Mouse (Mus musculus) midbrain, embryonic 14.5 days (tissue): ENCODE measurements around the gene Caln1. TPM values are rescaled to one million over a fixed set of nuclear protein-coding genes. Genes with fewer than 3 reads are reported as not detected.

ENCODE experiments used
- ATAC-seq: fragments of 200-750 bp; cut with Nextera tagmentation; 2 replicates; pipeline ENCODE4 v1.8.0; 2017; ENCODE audit warnings: moderate number of reproducible peaks, moderate library complexity; ENCODE audit not compliant: low FRiP score, low TSS enrichment
- DNase-seq: peaks from one replicate; pipeline ENCODE4 v3.0.0-alpha.2; 2015
- H3K27ac ChIP-seq: fragments of 300-500 bp; sonication (generic); replicated peaks from 2 replicates; pipeline ENCODE4 v1.5.1; 2014; ENCODE audit warnings: mild to moderate bottlenecking, low read depth, low read length, moderate library complexity
- H3K27me3 ChIP-seq: fragments of 300-500 bp; sonication (generic); 2 replicates; pipeline ENCODE4 v1.6.1; 2014; ENCODE audit warnings: low read length, control low read depth, mixed read lengths; ENCODE audit not compliant: control insufficient read depth, insufficient read depth
- H3K36me3 ChIP-seq: fragments of 300-500 bp; sonication (generic); 2 replicates; pipeline ENCODE4 v1.6.1; 2014; ENCODE audit warnings: low read length, control low read depth; ENCODE audit not compliant: control insufficient read depth, insufficient read depth
- H3K4me1 ChIP-seq: fragments of 300-500 bp; sonication (generic); 2 replicates; pipeline ENCODE4 v1.6.1; 2014; ENCODE audit warnings: mild to moderate bottlenecking, antibody characterized with exemption, low read length, control low read depth; ENCODE audit not compliant: control insufficient read depth, insufficient read depth
- H3K4me2 ChIP-seq: fragments of 300-500 bp; sonication (generic); 2 replicates; pipeline ENCODE4 v1.6.1; 2014; ENCODE audit warnings: mild to moderate bottlenecking, low read length, moderate library complexity
- H3K4me3 ChIP-seq: fragments of 300-500 bp; sonication (generic); replicated peaks from 2 replicates; pipeline ENCODE4 v1.5.1; 2014; ENCODE audit warnings: low read depth, low read length
- H3K9ac ChIP-seq: fragments of 300-500 bp; sonication (generic); replicated peaks from 2 replicates; pipeline ENCODE4 v1.6.1; 2014; ENCODE audit warnings: mild to moderate bottlenecking, low read length, moderate library complexity
- H3K9me3 ChIP-seq: fragments of 300-500 bp; sonication (generic); 2 replicates; pipeline ENCODE4 v1.6.1; 2016; ENCODE audit warnings: low read length, control low read depth, mixed read lengths; ENCODE audit not compliant: control insufficient read depth
- WGBS: fragments of 180-500 bp; shearing (Covaris S2); extraction: QIAGEN DNeasy Blood & Tissue Kit; methylation state at CpG from one replicate; pipeline ENCODE4 v1.1.7; 2014; 5-methylcytosine and 5-hydroxymethylcytosine counted together
- polyA plus RNA-seq: library from polyadenylated mRNA; unstranded; fragments of >200 nt; fragmentation: Nextera tagmentation; extraction: Ambion mirVana; gene quantifications from 2 replicates; pipeline ENCODE4 v1.2.1, GENCODE M21; 2014

Gene Caln1
- polyA plus RNA-seq, 1 experiment from 2014 or later: 8.4 TPM

DNA sequence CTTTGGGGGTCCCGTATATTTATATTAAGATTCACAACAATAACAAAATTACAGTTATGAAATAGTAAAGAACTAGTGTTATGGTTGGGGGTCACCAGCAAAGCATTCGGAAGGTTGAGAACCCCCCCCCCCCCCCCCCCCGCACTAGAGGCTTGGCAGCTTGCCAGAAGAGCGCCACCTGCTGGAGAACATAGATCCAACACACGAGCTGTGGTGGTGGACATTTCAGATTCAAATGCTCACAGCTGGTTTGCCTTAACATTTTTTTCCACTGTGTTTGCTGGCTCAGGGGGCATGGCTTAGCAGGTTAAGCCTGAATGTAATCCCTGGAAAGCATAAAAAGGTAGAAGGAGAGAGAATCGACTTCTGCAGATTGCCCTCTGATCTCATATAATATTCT lies 490.5 kb downstream of the Caln1 start:
- H3K4me2 ChIP-seq: no peak overlapping the region
- 40% methylated on average over 6 of the region's 6 CpGs for WGBS
- H3K27ac ChIP-seq: no peak overlapping the region
- DNase-seq: peak; percentile 35
- ATAC-seq: no peak
- no peaks in the 10 kb centered on the region for H3K27me3 ChIP-seq
- no peak overlapping the region for H3K4me3 ChIP-seq
- no peaks in the 10 kb centered on the region for H3K9me3 ChIP-seq
- H3K36me3 ChIP-seq: no peaks in the 10 kb centered on the region
- no peaks in the 10 kb centered on the region for H3K4me1 ChIP-seq
- no peak overlapping the region for H3K9ac ChIP-seq

DNA sequence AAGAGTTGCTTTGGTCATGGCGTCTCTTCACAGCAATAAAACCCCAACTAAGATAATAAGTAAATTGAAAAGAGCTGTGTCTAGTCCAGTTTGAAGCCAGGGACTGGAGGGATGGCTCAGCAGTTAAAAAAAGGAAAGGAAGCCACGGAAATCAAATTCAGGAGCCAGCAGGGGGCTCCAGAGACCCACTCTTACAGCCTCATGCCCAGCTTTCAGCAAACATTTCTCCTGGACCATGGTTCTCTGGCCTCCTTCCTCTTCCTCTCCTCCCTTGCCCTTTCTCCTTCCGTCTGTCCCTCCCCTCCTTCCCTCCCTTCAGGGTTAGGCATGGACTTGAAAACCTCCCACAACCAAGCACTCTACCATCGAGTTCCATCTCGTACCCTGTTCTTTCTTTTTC lies 493.0 kb downstream of the Caln1 start:
- no peak overlapping the region for H3K27ac ChIP-seq
- H3K4me2 ChIP-seq: no peak overlapping the region
- no peaks in the 10 kb centered on the region for H3K27me3 ChIP-seq
- 59% methylated on average over 5 of the region's 5 CpGs for whole genome bisulfite sequencing
- H3K36me3 ChIP-seq: no peaks in the 10 kb centered on the region
- DNase-seq (peak; percentile 84), ATAC-seq (no peak)
- H3K9me3 ChIP-seq: no peaks in the 10 kb centered on the region
- no peak overlapping the region for H3K9ac ChIP-seq
- no peaks in the 10 kb centered on the region for H3K4me1 ChIP-seq
- no peak overlapping the region for H3K4me3 ChIP-seq

DNA sequence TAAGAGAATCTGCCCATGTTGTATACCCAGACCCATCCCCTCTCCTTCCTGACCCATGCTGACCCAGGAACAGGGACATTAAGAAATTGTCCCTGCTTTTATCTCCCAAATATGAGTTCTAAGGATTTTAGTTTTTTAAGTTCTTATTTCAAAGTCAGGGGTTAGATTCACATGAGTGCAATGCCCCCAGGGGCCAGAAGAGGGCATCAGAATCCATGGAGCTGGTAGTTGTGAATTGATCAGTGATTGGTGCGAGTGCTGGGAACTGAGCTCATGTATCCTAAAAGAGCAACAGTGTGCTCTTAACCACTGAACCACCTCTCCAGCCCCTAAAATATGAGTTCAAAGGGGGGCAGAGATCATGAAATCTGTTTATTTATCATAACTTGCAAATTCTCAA lies 500.6 kb downstream of the Caln1 start:
- Histone ChIP-seq H3K27me3 (no peaks in the 10 kb centered on the region), H3K4me2 (no peak overlapping the region), H3K36me3 (no peaks in the 10 kb centered on the region), H3K27ac (no peak overlapping the region), H3K4me3 (no peak overlapping the region), H3K9ac (no peak overlapping the region), H3K4me1 (no peaks in the 10 kb centered on the region), H3K9me3 (0 out of 2 replicates have a peak, but pooled peaks cover 8% of the 10 kb centered on the region)
- ATAC-seq (no peak), DNase-seq (no peak)
- WGBS: 81% methylated on average over 1 of the region's 1 CpGs

DNA sequence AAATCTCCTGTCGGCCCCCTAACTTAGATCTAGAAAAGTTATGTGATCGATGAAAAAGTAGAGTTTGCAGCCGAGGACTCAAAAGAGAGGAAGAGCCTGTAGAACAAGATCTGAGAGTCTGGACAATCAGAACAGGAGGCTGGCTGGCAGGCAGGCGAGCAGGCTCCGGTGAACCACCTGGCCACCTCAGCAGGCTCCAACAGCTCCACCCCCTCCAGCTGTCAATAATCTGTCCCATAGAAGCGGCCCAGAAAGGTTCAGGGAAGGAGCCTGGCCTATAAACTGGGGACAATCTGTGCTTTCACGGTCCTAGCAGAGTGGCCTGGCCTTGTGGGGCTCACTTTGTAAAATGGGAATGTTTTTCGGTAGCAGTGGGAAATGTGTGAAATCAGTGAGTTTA lies 501.8 kb downstream of the Caln1 start:
- H3K4me3 ChIP-seq: no peak overlapping the region
- no peak overlapping the region for H3K9ac ChIP-seq
- 0 out of 2 replicates have a peak, but pooled peaks cover 8% of the 10 kb centered on the region for H3K9me3 ChIP-seq
- no peak overlapping the region for H3K4me2 ChIP-seq
- no peaks in the 10 kb centered on the region for H3K4me1 ChIP-seq
- no peak for ATAC-seq
- 71% methylated on average over 8 of the region's 8 CpGs for WGBS
- DNase-seq: no peak
- no peak overlapping the region for H3K27ac ChIP-seq
- no peaks in the 10 kb centered on the region for H3K36me3 ChIP-seq
- no peaks in the 10 kb centered on the region for H3K27me3 ChIP-seq

DNA sequence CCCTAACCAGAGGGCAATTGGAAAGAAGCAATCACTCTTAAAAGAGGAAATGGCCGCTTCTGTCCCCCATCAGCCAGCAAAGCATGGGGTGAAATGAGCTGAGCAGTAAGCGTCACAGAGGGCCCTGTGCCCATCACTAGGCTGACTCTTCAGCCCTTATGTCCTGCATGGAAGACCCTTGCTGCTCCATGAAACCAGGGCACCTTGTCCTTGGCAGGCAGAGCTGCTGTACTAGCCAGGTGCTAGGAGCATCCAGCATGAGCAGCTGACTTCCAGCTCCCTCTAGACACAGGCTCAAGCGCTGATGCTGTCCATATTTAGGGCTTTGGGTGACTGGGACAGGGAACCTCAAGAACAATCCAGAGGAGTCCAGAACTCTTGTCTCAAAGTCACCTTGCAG lies 506.1 kb downstream of the Caln1 start:
- ATAC-seq: no peak
- H3K4me2 ChIP-seq: no peak overlapping the region
- DNase-seq: no peak
- H3K27ac ChIP-seq: no peak overlapping the region
- H3K4me3 ChIP-seq: no peak overlapping the region
- H3K27me3 ChIP-seq: no peaks in the 10 kb centered on the region
- H3K9me3 ChIP-seq: 0 out of 2 replicates have a peak, but pooled peaks cover 8% of the 10 kb centered on the region
- H3K4me1 ChIP-seq: no peaks in the 10 kb centered on the region
- H3K9ac ChIP-seq: no peak overlapping the region
- no peaks in the 10 kb centered on the region for H3K36me3 ChIP-seq
- 92% methylated on average over 3 of the region's 3 CpGs for WGBS

DNA sequence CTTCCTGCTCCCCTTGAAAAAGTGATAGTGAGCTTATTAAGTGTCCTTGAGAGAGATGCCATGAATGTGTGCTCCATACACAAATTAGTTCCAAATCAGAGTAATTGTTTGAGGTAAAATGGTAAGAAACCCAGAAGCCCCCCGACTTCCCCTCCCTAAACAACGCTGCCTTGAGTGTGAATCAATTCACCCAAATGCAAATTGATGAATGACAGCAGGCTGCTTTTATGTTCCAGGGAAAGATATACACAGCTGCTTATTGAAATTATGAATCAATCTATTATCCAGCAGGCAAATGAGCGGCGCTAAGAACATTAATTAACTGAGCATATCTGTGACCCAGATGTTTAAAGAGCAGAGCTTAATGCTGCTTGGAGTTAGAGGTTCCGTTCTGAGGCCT lies 511.1 kb downstream of the Caln1 start:
- no peaks in the 10 kb centered on the region for H3K36me3 ChIP-seq
- no peak overlapping the region for H3K9ac ChIP-seq
- H3K4me1 ChIP-seq: no peaks in the 10 kb centered on the region
- no peaks in the 10 kb centered on the region for H3K27me3 ChIP-seq
- H3K4me3 ChIP-seq: no peak overlapping the region
- WGBS: 80% methylated on average over 5 of the region's 5 CpGs
- no peak for DNase-seq
- no peaks in the 10 kb centered on the region for H3K9me3 ChIP-seq
- H3K4me2 ChIP-seq: no peak overlapping the region
- ATAC-seq: no peak
- no peak overlapping the region for H3K27ac ChIP-seq

DNA sequence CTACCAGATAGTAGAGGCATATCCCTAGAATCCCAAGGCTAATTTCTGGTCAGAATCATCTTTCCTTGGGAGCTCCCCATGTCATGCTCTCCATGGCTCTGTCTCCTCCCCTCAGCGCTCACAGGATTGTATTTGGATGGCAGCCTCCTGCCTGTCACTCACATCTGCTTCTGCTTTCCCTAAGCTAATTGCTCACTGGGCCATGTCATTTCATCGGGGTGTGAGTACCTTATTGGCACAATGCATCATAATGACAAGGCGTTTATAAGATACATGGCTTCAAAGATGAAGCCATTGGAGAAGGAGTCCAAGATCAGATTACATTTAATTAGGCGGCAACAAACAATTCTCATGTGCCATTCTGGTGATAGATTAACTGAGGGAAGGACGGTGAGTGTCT lies 522.5 kb downstream of the Caln1 start:
- H3K36me3 ChIP-seq: no peaks in the 10 kb centered on the region
- H3K9me3 ChIP-seq: no peaks in the 10 kb centered on the region
- DNase-seq: no peak
- H3K4me3 ChIP-seq: no peak overlapping the region
- H3K4me2 ChIP-seq: no peak overlapping the region
- H3K9ac ChIP-seq: no peak overlapping the region
- no peaks in the 10 kb centered on the region for H3K4me1 ChIP-seq
- no peak for ATAC-seq
- WGBS: 74% methylated on average over 5 of the region's 5 CpGs
- H3K27me3 ChIP-seq: no peaks in the 10 kb centered on the region
- no peak overlapping the region for H3K27ac ChIP-seq

DNA sequence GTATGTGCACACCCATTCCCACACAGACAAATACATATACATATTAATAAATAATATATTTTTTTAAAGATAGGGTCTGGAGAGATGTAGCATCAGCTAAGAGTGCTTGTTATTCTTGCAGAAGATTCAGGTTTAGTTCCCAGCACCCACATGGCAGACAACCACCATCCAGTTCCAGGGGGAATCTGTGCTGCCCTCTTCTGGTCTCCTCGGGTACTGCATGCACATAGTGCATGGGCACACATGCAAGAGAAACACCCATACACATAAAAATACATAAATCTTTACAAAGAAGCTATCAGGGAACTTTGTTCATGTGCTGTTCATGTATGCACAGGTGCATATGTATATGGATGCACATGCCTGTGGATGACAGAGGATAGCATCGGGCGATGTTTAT lies 526.7 kb downstream of the Caln1 start:
- no peaks in the 10 kb centered on the region for H3K36me3 ChIP-seq
- H3K9me3 ChIP-seq: no peaks in the 10 kb centered on the region
- DNase-seq (no peak), ATAC-seq (no peak)
- H3K4me2 ChIP-seq: no peak overlapping the region
- H3K4me1 ChIP-seq: no peaks in the 10 kb centered on the region
- H3K9ac ChIP-seq: no peak overlapping the region
- no peak overlapping the region for H3K27ac ChIP-seq
- H3K27me3 ChIP-seq: no peaks in the 10 kb centered on the region
- WGBS: 95% methylated on average over 3 of the region's 3 CpGs
- H3K4me3 ChIP-seq: no peak overlapping the region
